Mouse (Mus musculus) hindbrain, embryonic 12.5 days (tissue): ENCODE data around the gene Ctnna3. TPM values are rescaled to one million over a fixed set of nuclear protein-coding genes. Genes with fewer than 3 reads are reported as not detected.

Experiments
- ATAC-seq: fragments of 200-750 bp; cut with Nextera tagmentation; 2 replicates; pipeline ENCODE4 v1.8.0; 2017; ENCODE audit warnings: moderate TSS enrichment; ENCODE audit not compliant: low FRiP score
- H3K27ac ChIP-seq: fragments of 300-500 bp; sonication (generic); 2 replicates; pipeline ENCODE4 v1.5.1; 2016; ENCODE audit warnings: mild to moderate bottlenecking
- H3K27me3 ChIP-seq: fragments of 300-500 bp; sonication (generic); 2 replicates; pipeline ENCODE4 v1.6.1; 2016; ENCODE audit warnings: mild to moderate bottlenecking
- H3K36me3 ChIP-seq: fragments of 300-500 bp; sonication (generic); 2 replicates; pipeline ENCODE4 v1.6.1; 2016; ENCODE audit warnings: mild to moderate bottlenecking
- H3K4me1 ChIP-seq: fragments of 300-500 bp; sonication (generic); 2 replicates; pipeline ENCODE4 v1.6.1; 2016
- H3K4me2 ChIP-seq: fragments of 300-500 bp; sonication (generic); replicated peaks from 2 replicates; pipeline ENCODE4 v1.6.1; 2016; ENCODE audit warnings: mild to moderate bottlenecking
- H3K4me3 ChIP-seq: fragments of 300-500 bp; sonication (generic); 2 replicates; pipeline ENCODE4 v1.5.1; 2016; ENCODE audit warnings: mild to moderate bottlenecking
- H3K9ac ChIP-seq: fragments of 300-500 bp; sonication (generic); 2 replicates; pipeline ENCODE4 v1.6.1; 2016; ENCODE audit warnings: mild to moderate bottlenecking, moderate library complexity
- H3K9me3 ChIP-seq: fragments of 300-500 bp; sonication (generic); replicated peaks from 2 replicates; pipeline ENCODE4 v1.6.1; 2016; ENCODE audit warnings: mild to moderate bottlenecking
- WGBS: fragments of 180-500 bp; shearing (Covaris S2); methylation state at CpG from one replicate; pipeline ENCODE4 v1.1.7; 2016; 5-methylcytosine and 5-hydroxymethylcytosine counted together
- polyA plus RNA-seq: library from polyadenylated mRNA; unstranded; fragments of >200 nt; fragmentation: Nextera tagmentation; extraction: Ambion mirVana; gene quantifications from 2 replicates; pipeline ENCODE4 v1.2.1, GENCODE M21; 2016

Gene Ctnna3
- polyA plus RNA-seq, 1 experiment from 2014 or later = 0.22 TPM

DNA sequence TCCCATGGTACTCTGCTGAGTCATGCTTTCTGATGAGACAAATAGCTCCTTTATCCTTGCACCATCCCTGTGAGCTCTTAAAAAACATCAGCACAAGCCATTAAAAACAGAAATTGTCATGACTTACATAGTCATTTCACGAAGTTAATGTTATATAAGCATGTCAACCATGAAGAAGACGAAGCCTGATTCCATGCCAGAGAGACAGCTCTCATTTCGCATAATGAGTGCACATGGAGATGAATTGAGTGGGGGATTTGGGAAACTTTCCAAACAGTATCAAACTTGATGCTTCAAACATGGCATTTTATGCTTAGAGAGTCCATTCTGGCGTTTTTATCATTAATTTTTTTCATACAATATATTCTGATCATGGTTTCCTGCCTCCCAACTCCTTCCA is 555.7 kb downstream of the Ctnna3 start:
- no peak overlapping the region for H3K4me3 ChIP-seq
- no peaks in the 10 kb centered on the region for H3K9me3 ChIP-seq
- no peaks in the 10 kb centered on the region for H3K27me3 ChIP-seq
- H3K4me1 ChIP-seq = no peaks in the 10 kb centered on the region
- H3K4me2 ChIP-seq = no peak overlapping the region
- no peak for ATAC-seq
- WGBS = 77% methylated on average over 4 of the region's 4 CpGs
- no peak overlapping the region for H3K9ac ChIP-seq
- H3K27ac ChIP-seq = no peak overlapping the region
- no peaks in the 10 kb centered on the region for H3K36me3 ChIP-seq

DNA sequence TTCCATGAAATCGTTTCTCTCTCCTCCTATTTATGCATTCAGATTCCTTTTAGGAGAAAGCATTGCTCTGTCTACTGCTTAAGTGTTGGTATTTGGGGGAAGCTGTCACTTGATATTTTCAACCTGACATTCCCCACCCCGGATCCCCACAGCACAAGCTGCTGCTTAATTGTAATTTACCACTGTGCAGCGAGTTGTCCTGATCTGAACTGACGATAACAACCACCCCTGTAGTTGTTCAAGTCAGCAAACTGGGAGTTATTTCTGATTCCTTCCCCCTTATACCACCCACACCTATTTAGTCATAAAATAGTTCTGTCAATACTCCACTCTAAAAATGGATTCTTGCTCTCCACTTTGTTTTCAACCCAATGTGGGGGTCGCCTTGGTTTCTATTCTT is 564.4 kb downstream of the Ctnna3 start:
- no peak for ATAC-seq
- Histone ChIP-seq H3K4me3 (no peak overlapping the region), H3K4me1 (no peaks in the 10 kb centered on the region), H3K36me3 (no peaks in the 10 kb centered on the region), H3K27me3 (no peaks in the 10 kb centered on the region), H3K9me3 (no peaks in the 10 kb centered on the region), H3K27ac (no peak overlapping the region), H3K9ac (no peak overlapping the region), H3K4me2 (no peak overlapping the region)
- 83% methylated on average over 5 of the region's 5 CpGs for WGBS

DNA sequence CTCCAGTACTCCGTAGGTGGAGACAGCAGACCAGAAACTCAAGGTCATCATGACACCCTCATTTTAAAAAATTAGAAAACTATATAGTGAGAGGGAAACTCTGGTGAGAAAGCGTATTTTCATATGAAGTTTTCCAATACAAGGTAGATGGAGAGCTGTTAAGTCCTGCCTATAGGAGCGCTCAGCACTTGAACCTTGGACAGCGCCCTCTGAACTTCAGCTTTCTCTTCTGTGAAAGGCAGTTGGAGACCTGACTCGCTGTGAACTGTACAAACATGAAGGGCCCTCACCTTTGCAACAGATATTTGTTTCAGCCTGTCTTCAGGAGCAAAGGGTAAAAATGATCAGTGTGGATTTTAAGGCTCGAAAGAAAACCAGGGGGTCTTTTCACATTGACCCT is 571.6 kb downstream of the Ctnna3 start:
- Histone ChIP-seq H3K4me2 (no peak overlapping the region), H3K27me3 (no peaks in the 10 kb centered on the region), H3K4me1 (no peaks in the 10 kb centered on the region), H3K36me3 (no peaks in the 10 kb centered on the region), H3K27ac (no peak overlapping the region), H3K9ac (no peak overlapping the region), H3K4me3 (no peak overlapping the region), H3K9me3 (no peaks in the 10 kb centered on the region)
- 79% methylated on average over 6 of the region's 6 CpGs for WGBS
- ATAC-seq = no peak

DNA sequence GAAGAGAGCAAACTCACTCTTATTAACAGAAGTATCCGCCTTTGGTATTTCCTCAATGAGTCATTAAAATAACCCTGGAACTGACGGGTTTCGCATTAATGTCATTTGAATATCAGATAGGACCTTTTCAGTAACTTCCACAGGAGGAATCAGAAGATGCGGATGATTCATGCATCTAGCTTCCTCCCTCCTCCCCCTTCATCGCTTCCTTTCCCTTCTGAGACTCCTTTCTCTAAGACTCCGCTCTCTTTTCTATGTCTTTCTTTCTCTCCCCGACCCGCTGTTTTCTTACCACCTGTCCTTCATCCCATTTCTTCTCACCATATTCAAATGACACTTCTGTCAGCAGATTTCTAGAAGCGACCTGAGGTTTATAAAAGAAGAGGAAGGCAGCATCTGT is 572.1 kb downstream of the Ctnna3 start:
- H3K27me3 ChIP-seq = no peaks in the 10 kb centered on the region
- H3K9ac ChIP-seq = no peak overlapping the region
- H3K9me3 ChIP-seq = no peaks in the 10 kb centered on the region
- H3K36me3 ChIP-seq = no peaks in the 10 kb centered on the region
- no peak overlapping the region for H3K4me3 ChIP-seq
- no peak overlapping the region for H3K27ac ChIP-seq
- 78% methylated on average over 9 of the region's 9 CpGs for WGBS
- H3K4me1 ChIP-seq = no peaks in the 10 kb centered on the region
- no peak for ATAC-seq
- no peak overlapping the region for H3K4me2 ChIP-seq

DNA sequence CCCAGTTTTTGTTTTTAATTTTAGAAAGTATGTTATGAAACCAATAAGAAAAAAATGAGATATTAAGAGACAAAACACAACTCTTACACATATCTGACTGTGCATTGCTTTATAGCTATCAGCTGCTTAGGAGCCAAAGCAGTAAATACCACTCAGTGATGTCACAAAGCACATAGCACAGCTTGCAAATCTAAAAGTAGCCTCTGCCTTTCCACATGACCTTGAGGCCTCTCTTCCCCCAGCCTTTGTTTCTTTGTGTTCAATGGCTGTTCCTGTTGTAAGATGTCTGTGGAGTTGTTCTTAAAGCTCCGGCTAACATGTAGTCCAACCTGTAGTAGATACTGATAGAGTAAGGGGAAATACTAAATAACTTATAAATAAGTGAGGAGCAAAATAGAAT is 590.4 kb downstream of the Ctnna3 start:
- Histone ChIP-seq H3K27ac (no peak overlapping the region), H3K36me3 (no peaks in the 10 kb centered on the region), H3K27me3 (no peaks in the 10 kb centered on the region), H3K9ac (no peak overlapping the region), H3K4me1 (no peaks in the 10 kb centered on the region), H3K4me2 (no peak overlapping the region), H3K4me3 (no peak overlapping the region), H3K9me3 (no peaks in the 10 kb centered on the region)
- 88% methylated on average over 1 of the region's 1 CpGs for WGBS
- no peak for ATAC-seq

DNA sequence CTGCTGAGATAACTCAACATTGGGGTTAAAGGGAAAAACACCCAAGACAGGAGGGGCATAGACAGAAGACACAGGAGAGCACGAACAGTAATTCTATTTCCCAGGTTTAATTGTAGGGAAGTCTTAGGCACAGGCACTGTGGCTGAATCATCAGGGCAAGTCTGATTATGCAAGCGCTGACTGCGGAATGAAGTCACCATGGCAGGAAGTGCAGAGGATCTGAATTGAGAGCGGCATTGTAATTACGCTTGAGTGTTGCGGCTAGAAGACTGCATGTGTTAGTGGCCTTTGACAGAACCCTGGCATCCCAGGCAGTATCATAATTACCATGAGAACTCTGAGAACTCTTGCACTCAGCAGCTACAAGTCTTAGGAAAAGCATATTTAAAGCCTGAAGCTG is 593.4 kb downstream of the Ctnna3 start:
- Histone ChIP-seq H3K9me3 (no peaks in the 10 kb centered on the region), H3K27ac (no peak overlapping the region), H3K27me3 (no peaks in the 10 kb centered on the region), H3K4me3 (no peak overlapping the region), H3K9ac (no peak overlapping the region), H3K4me2 (no peak overlapping the region), H3K36me3 (no peaks in the 10 kb centered on the region), H3K4me1 (no peaks in the 10 kb centered on the region)
- no peak for ATAC-seq
- WGBS = 75% methylated on average over 6 of the region's 6 CpGs

DNA sequence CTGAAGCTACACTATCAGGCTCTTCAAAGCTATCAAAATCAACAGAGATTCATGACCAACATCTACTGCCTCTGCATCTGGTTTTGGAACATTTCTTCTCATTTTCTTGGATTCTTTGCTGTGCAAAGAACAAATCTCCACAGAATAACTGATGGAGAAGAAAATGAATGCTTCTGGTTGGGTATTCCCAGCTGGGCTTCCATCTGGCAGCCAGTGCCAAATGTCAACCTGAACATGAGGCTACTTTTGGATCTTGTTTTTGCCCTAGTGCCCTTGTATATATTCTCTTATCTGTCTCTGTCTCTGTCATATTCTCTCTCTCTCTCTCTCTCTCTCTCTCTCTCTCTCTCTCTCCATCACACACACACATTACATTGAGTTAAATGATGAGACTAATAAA is 601.0 kb downstream of the Ctnna3 start:
- no peaks in the 10 kb centered on the region for H3K9me3 ChIP-seq
- no peaks in the 10 kb centered on the region for H3K36me3 ChIP-seq
- no peak overlapping the region for H3K27ac ChIP-seq
- H3K4me2 ChIP-seq = no peak overlapping the region
- ATAC-seq = no peak
- no peaks in the 10 kb centered on the region for H3K4me1 ChIP-seq
- H3K27me3 ChIP-seq = no peaks in the 10 kb centered on the region
- H3K9ac ChIP-seq = no peak overlapping the region
- H3K4me3 ChIP-seq = no peak overlapping the region

DNA sequence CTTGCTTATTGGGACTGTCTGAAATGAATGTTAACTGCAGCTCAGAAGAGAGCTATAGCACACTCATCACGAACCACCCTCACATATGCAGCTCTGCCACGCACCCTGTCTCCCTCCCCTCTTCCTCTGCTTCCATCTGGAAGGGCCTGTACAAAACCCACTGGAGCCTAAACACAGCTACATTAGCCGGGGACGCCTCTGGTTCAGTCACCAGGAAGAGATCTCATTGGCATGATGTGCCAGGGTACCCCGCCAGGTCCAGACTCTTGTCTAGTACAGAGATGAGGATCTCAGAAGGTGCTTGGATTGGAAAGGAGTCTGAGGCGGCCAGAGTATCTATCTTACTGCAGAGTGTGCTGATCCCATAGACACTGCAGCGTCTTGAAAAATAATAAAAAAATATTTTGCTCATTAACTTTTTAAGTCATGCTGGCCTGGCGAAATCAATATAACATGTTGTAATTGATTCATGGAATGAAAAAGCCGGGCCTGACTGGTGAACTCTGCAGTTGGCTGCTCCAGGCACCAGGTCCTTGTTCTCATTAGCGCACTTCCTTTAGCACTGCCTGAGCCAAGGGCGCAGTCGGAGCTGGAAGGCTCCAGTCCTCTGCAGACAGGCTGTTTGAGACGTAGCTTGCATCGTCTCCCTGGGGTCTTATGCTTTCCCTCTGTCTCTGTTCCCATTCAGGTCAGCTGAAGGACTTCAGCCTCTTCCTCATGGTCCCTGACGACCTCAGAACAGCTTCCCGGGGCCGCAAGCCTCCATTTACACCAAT is 610.0 kb downstream of the Ctnna3 start:
- Histone ChIP-seq H3K4me2 (no peak overlapping the region), H3K4me1 (no peaks in the 10 kb centered on the region), H3K9me3 (no peaks in the 10 kb centered on the region), H3K27me3 (no peaks in the 10 kb centered on the region), H3K27ac (no peak overlapping the region), H3K36me3 (no peaks in the 10 kb centered on the region), H3K4me3 (no peak overlapping the region), H3K9ac (no peak overlapping the region)
- WGBS = 75% methylated on average over 17 of the region's 17 CpGs
- no peak for ATAC-seq

DNA sequence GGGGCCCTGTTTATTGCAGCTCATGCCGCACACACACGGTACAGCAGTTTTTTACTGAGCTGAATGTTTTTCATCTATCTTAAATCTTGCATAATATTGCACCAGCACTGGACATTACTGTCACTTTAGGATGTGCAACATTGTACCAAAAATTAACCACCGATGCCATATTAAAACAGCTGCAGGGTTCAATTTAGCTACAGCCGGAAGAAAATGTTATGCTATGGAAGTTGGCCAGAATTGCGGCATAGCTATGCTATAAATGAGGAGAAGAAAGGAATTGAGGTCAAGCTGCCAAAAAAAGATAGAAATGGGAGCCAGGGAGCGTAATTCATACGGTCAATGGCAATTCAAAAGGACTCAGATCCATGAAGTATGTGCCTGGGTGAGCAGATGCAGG is 611.3 kb downstream of the Ctnna3 start:
- Histone ChIP-seq H3K9ac (no peak overlapping the region), H3K9me3 (no peaks in the 10 kb centered on the region), H3K4me2 (no peak overlapping the region), H3K4me3 (no peak overlapping the region), H3K36me3 (no peaks in the 10 kb centered on the region), H3K4me1 (no peaks in the 10 kb centered on the region), H3K27me3 (no peaks in the 10 kb centered on the region), H3K27ac (no peak overlapping the region)
- no peak for ATAC-seq
- 93% methylated on average over 7 of the region's 7 CpGs for WGBS

DNA sequence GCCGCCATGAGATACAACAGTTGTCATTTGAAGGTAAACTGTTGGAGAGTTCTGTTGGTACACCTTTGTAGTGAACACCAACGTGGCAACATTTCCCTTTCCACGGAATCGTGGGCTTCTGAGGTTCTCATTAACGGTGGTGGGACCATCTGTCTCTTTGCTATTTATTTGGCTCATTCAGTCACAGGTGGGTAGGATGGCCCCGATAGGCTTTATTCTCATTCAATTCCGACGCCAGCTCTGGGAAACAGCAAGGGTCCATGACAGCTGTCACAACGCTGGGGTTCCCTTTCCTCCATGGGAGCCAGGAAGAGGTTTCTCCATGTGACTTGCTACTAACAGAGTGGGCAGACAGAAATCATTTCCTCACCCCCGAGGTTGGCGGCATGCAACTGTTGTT is 612.0 kb downstream of the Ctnna3 start:
- WGBS = 83% methylated on average over 11 of the region's 11 CpGs
- H3K9ac ChIP-seq = no peak overlapping the region
- H3K4me1 ChIP-seq = no peaks in the 10 kb centered on the region
- H3K4me3 ChIP-seq = no peak overlapping the region
- ATAC-seq = no peak
- H3K27ac ChIP-seq = no peak overlapping the region
- no peaks in the 10 kb centered on the region for H3K36me3 ChIP-seq
- H3K27me3 ChIP-seq = no peaks in the 10 kb centered on the region
- H3K4me2 ChIP-seq = no peak overlapping the region
- H3K9me3 ChIP-seq = no peaks in the 10 kb centered on the region

DNA sequence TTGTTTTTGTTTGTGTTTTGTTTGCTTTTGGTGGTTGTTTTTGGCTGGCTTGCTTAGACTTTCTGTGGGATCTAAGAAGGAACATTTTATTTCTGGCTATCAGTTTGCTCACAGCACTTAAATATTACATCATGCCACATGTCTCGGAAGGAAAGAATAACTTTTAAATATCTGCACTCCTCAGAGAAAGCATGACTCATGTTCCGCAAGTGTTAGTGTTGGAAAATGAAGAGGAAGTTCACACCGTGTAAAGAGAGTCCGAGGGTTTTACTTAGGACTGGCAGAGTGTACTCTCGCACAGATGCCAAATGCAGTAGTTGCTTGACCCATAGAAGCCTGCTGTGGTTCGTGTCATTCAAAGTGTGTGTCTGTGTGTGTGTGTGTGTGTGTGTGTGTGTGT is 619.3 kb downstream of the Ctnna3 start:
- ATAC-seq = no peak
- Histone ChIP-seq H3K9ac (no peak overlapping the region), H3K4me1 (no peaks in the 10 kb centered on the region), H3K36me3 (no peaks in the 10 kb centered on the region), H3K27ac (no peak overlapping the region), H3K27me3 (no peaks in the 10 kb centered on the region), H3K4me3 (no peak overlapping the region), H3K4me2 (no peak overlapping the region), H3K9me3 (no peaks in the 10 kb centered on the region)
- 82% methylated on average over 6 of the region's 6 CpGs for WGBS

DNA sequence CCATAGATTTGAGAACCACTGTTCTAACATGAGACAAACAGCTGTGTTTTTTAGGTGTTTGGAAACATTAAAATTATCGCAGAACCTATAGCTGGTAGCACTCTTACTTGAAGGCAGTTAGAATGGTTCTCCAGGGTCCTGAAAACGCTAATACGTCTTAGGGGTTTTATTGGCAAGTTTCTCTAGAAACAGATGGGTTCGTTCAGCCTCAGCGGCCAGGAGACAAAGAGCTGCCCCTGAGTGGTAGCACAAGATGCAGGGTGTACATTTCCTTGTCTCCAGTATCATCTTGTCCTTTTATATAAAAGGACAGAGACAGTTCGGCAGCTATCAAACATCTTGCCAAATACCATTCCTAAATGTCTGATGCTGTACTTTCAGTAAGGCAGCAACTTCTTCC is 620.0 kb downstream of the Ctnna3 start:
- Histone ChIP-seq H3K9me3 (no peaks in the 10 kb centered on the region), H3K27ac (no peak overlapping the region), H3K36me3 (no peaks in the 10 kb centered on the region), H3K9ac (no peak overlapping the region), H3K4me3 (no peak overlapping the region), H3K4me1 (no peaks in the 10 kb centered on the region), H3K27me3 (no peaks in the 10 kb centered on the region), H3K4me2 (no peak overlapping the region)
- WGBS = 81% methylated on average over 6 of the region's 6 CpGs
- ATAC-seq = no peak

DNA sequence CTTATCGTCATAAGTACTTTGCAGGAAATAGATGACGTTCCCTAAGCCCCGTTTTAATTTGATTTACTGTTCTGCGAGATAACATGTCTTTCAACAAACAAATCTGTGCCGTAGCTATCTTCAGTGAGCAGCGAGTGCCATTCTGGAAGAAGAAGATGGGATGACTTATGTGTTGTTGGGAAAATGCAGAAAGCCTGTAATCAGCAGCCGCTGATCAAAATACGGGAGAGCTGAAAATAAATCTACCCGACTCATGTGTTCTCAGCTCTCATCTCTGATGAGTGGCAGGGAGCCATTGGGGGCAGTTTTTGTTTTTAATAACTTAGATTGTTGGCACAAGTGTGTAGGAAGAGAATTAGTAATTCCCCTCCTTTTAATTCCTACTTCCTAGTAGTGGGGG is 633.8 kb downstream of the Ctnna3 start:
- Histone ChIP-seq H3K27ac (no peak overlapping the region), H3K4me2 (no peak overlapping the region), H3K36me3 (no peaks in the 10 kb centered on the region), H3K9ac (no peak overlapping the region), H3K4me1 (no peaks in the 10 kb centered on the region), H3K27me3 (no peaks in the 10 kb centered on the region), H3K9me3 (no peaks in the 10 kb centered on the region), H3K4me3 (no peak overlapping the region)
- 93% methylated on average over 9 of the region's 9 CpGs for WGBS
- no peak for ATAC-seq
